Mouse (Mus musculus): Measurements from ENCODE around the gene Mx1. TPM values are rescaled to one million over a fixed set of nuclear protein-coding genes. Genes with fewer than 3 reads are reported as not detected.

Gene Mx1
- polyA plus RNA-seq (2015; fragmentation: Nextera tagmentation; extraction: Ambion mirVana), result 0.18 and 0.28 TPM in 2 replicates

- H3K4me3 ChIP-seq, result no peak within 1 kb of the TSS
- peaks cover 17% of the 10 kb centered on the region for H3K4me1 ChIP-seq
- 13% methylated on average over 4 of the region's 4 CpGs for WGBS
- no peak within 1 kb of the TSS for H3K9ac ChIP-seq
- H3K36me3 ChIP-seq, result no peaks in the 10 kb centered on the region
- no peaks in the 10 kb centered on the region for H3K9me3 ChIP-seq
- H3K4me2 ChIP-seq, result peak within 1 kb of the TSS; percentile 31
- H3K27me3 ChIP-seq, result no peaks in the 10 kb centered on the region
- H3K27ac ChIP-seq, result peak within 1 kb of the TSS; percentile 66
- peak; percentile 76 for ATAC-seq (ENCODE audit: insufficient number of reproducible peaks, insufficient read depth, low FRiP score, low TSS enrichment, low read depth)
Observed at GRCm38 (mm10) chr16:97462481-97463181, at the start of gene Mx1. Gene Mx1 (minus strand): TSS chr16:97462907.

- H3K9ac ChIP-seq, result no peak overlapping the region
- H3K4me2 ChIP-seq, result no peak overlapping the region
- no peaks in the 10 kb centered on the region for H3K27me3 ChIP-seq
- no peak; the same call in 1 of the 2 replicates for ATAC-seq (ENCODE audit: insufficient number of reproducible peaks, insufficient read depth, low FRiP score, low TSS enrichment, low read depth)
- WGBS, result 87% methylated on average over 12 of the region's 12 CpGs
- H3K27ac ChIP-seq, result no peak overlapping the region
- no peak overlapping the region for H3K4me3 ChIP-seq
- H3K4me1 ChIP-seq, result 0 out of 2 replicates have a peak, but pooled peaks cover 4% of the 10 kb centered on the region
- no peaks in the 10 kb centered on the region for H3K36me3 ChIP-seq
- no peaks in the 10 kb centered on the region for H3K9me3 ChIP-seq
Observed at GRCm38 (mm10) chr16:97512347-97512751, 49.6 kb upstream of the Mx1 start.

GRCm38 (mm10) chr16:97511495-97511894 is 48.8 kb upstream of the Mx1 start:
- Histone ChIP-seq H3K27ac (no peak overlapping the region), H3K36me3 (no peaks in the 10 kb centered on the region), H3K27me3 (no peaks in the 10 kb centered on the region), H3K4me3 (no peak overlapping the region), H3K4me1 (0 out of 2 replicates have a peak, but pooled peaks cover 4% of the 10 kb centered on the region), H3K9ac (no peak overlapping the region), H3K4me2 (no peak overlapping the region), H3K9me3 (no peaks in the 10 kb centered on the region)
- ATAC-seq (ENCODE audit: insufficient number of reproducible peaks, insufficient read depth, low FRiP score, low TSS enrichment, low read depth), result no peak

GRCm38 (mm10) chr16:97510849-97511248 is 48.1 kb upstream of the Mx1 start:
- Histone ChIP-seq H3K27ac (no peak overlapping the region), H3K9ac (no peak overlapping the region), H3K4me2 (no peak overlapping the region), H3K27me3 (no peaks in the 10 kb centered on the region), H3K36me3 (no peaks in the 10 kb centered on the region), H3K4me1 (0 out of 2 replicates have a peak, but pooled peaks cover 4% of the 10 kb centered on the region), H3K9me3 (no peaks in the 10 kb centered on the region), H3K4me3 (no peak overlapping the region)
- 35% methylated on average over 5 of the region's 5 CpGs for WGBS
- no peak for ATAC-seq (ENCODE audit: insufficient number of reproducible peaks, insufficient read depth, low FRiP score, low TSS enrichment, low read depth)

- H3K9ac ChIP-seq, result no peak overlapping the region
- no peak overlapping the region for H3K4me2 ChIP-seq
- 0 out of 2 replicates have a peak, but pooled peaks cover 4% of the 10 kb centered on the region for H3K4me1 ChIP-seq
- no peak overlapping the region for H3K27ac ChIP-seq
- no peaks in the 10 kb centered on the region for H3K27me3 ChIP-seq
- H3K4me3 ChIP-seq, result no peak overlapping the region
- no peaks in the 10 kb centered on the region for H3K36me3 ChIP-seq
- H3K9me3 ChIP-seq, result no peaks in the 10 kb centered on the region
- no peak for ATAC-seq (ENCODE audit: insufficient number of reproducible peaks, insufficient read depth, low FRiP score, low TSS enrichment, low read depth)
Observed at GRCm38 (mm10) chr16:97507783-97508182, 45.1 kb upstream of the Mx1 start.

DNA sequence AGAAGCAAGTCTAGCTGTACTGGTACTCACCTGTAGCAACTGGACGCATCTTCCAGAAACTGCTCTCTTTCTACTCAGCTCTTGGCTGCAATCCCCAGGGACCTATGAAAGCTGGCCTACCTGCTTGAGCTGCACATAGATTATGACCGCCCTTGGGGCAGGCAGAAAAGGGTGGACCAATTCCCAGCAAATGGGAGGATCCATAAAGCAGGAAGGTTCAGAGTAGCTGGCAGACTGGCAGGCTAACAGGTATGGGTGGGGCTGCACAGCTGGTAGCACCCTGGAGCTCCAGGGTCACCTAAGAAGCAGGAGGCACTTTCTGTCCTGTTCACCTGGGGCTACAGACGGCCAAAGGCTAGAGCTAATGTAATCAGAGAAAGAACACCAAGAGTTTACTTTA is 42.1 kb upstream of the Mx1 start:
- no peak overlapping the region for H3K4me3 ChIP-seq
- no peak for ATAC-seq (ENCODE audit: insufficient number of reproducible peaks, insufficient read depth, low FRiP score, low TSS enrichment, low read depth)
- H3K27ac ChIP-seq, result no peak overlapping the region
- H3K36me3 ChIP-seq, result no peaks in the 10 kb centered on the region
- 80% methylated on average over 3 of the region's 3 CpGs for WGBS
- no peaks in the 10 kb centered on the region for H3K9me3 ChIP-seq
- no peaks in the 10 kb centered on the region for H3K4me1 ChIP-seq
- H3K4me2 ChIP-seq, result no peak overlapping the region
- H3K27me3 ChIP-seq, result no peaks in the 10 kb centered on the region
- H3K9ac ChIP-seq, result no peak overlapping the region

DNA sequence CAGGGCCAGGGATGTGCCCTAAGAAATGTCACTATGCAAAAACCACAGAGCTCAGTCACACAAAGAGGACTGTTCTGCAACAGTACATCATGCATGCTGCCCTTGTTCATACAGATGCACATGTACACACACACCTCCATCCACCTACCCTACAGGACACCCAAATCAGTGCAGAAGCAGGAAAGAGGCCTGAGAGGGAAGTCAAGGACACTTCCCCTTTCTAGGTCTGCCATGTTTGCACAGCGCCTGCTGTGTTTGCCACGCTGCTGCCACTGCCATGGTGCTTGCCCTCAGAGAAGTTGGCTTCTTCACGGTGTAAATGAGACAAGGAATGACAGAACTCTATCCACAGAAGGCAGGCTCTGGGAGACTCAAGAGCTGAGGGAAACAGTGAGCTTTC is 41.1 kb upstream of the Mx1 start:
- ATAC-seq (ENCODE audit: insufficient number of reproducible peaks, insufficient read depth, low FRiP score, low TSS enrichment, low read depth), result no peak
- 88% methylated on average over 3 of the region's 3 CpGs for WGBS
- no peak overlapping the region for H3K9ac ChIP-seq
- H3K9me3 ChIP-seq, result no peaks in the 10 kb centered on the region
- no peak overlapping the region for H3K4me3 ChIP-seq
- H3K4me2 ChIP-seq, result no peak overlapping the region
- H3K4me1 ChIP-seq, result no peaks in the 10 kb centered on the region
- H3K27ac ChIP-seq, result no peak overlapping the region
- no peaks in the 10 kb centered on the region for H3K27me3 ChIP-seq
- no peaks in the 10 kb centered on the region for H3K36me3 ChIP-seq

DNA sequence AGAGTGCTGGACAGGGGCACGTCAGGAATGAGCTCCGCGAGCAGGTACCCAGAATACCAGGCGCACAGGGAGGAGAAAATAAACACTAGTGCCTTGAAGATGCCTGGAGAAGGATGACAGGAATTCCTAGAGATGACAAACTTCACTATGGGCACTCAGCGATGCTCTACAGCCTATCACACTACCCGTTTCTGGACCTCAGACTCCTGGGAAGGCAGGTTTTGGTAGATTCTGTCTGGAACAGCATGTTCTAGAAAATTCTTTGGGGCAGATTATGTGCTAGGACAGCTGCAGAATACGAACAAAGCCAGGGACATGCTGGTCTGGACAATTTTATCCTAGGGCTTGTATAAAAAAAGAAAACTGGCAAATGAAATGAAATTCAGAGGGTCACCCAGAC is 38.2 kb upstream of the Mx1 start:
- H3K4me2 ChIP-seq, result no peak overlapping the region
- no peaks in the 10 kb centered on the region for H3K9me3 ChIP-seq
- H3K4me1 ChIP-seq, result no peaks in the 10 kb centered on the region
- H3K27ac ChIP-seq, result no peak overlapping the region
- H3K27me3 ChIP-seq, result no peaks in the 10 kb centered on the region
- ATAC-seq (ENCODE audit: insufficient number of reproducible peaks, insufficient read depth, low FRiP score, low TSS enrichment, low read depth), result no peak
- no peak overlapping the region for H3K4me3 ChIP-seq
- no peaks in the 10 kb centered on the region for H3K36me3 ChIP-seq
- 91% methylated on average over 7 of the region's 7 CpGs for WGBS
- H3K9ac ChIP-seq, result no peak overlapping the region

DNA sequence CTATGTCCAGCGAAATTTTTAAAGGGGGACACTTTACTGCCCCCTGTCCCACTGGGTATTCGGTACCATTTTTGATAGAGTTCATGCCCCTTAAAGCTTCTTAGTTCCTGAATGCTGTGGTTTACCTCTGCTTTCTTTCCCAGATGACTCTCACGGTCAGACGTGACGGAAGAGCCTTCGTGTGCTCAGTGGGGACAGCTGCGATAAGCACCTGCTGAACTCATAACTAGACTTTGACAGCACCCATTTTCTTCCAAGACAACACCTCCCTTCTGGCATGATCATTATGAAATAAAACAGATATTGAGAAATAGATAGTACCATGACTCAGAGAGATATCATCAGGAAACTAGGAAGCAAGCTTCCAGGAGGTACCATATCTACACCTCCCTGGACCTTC is 36.7 kb upstream of the Mx1 start:
- Histone ChIP-seq H3K4me3 (no peak overlapping the region), H3K36me3 (no peaks in the 10 kb centered on the region), H3K4me2 (no peak overlapping the region), H3K27me3 (no peaks in the 10 kb centered on the region), H3K9me3 (no peaks in the 10 kb centered on the region), H3K9ac (no peak overlapping the region), H3K27ac (no peak overlapping the region), H3K4me1 (no peaks in the 10 kb centered on the region)
- WGBS, result 86% methylated on average over 7 of the region's 7 CpGs
- no peak for ATAC-seq (ENCODE audit: insufficient number of reproducible peaks, insufficient read depth, low FRiP score, low TSS enrichment, low read depth)

DNA sequence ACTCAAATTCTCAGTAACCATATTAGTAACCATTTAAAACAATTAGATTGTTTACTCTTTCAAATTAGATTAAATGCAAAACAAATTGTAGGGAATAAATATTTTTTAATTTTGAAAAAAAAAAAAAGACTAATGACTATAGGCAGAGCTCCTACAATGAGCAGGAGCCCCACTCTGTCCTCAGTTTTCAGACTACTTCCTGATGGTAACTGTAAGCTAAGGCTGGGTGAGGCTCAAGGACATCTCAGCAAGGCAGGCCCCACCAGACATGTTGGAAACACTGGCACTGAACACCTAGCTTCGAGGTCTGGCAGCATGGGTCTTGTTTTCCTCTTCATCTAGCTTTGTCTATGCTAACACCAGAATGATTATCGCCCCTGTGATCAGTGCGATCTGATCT is 35.4 kb upstream of the Mx1 start:
- Histone ChIP-seq H3K36me3 (no peaks in the 10 kb centered on the region), H3K4me1 (no peaks in the 10 kb centered on the region), H3K27me3 (no peaks in the 10 kb centered on the region), H3K4me3 (no peak overlapping the region), H3K9me3 (no peaks in the 10 kb centered on the region), H3K27ac (no peak overlapping the region), H3K4me2 (no peak overlapping the region), H3K9ac (no peak overlapping the region)
- 90% methylated on average over 3 of the region's 3 CpGs for WGBS
- no peak for ATAC-seq (ENCODE audit: insufficient number of reproducible peaks, insufficient read depth, low FRiP score, low TSS enrichment, low read depth)

DNA sequence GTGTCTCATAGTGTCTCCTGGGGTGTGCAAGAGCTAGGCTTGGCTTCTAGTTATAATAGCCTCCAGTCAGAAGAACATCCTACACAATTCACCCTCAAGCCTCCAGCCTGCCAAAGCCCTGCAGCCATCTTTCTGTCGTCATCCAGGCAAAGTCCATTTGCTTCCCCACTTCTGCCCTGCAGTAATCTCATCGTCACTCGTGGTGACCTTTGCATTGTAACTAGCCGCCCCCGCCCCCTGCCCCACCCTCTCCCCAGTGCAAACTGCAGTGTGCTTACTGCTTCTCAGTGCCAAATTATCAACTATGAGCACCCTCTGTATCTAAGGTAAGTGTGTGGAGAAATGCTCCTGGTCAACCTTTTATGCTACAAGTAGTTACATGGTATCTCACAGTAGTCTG is 35.0 kb upstream of the Mx1 start:
- Histone ChIP-seq H3K27me3 (no peaks in the 10 kb centered on the region), H3K36me3 (no peaks in the 10 kb centered on the region), H3K4me2 (no peak overlapping the region), H3K4me1 (no peaks in the 10 kb centered on the region), H3K4me3 (no peak overlapping the region), H3K27ac (no peak overlapping the region), H3K9ac (no peak overlapping the region), H3K9me3 (no peaks in the 10 kb centered on the region)
- WGBS, result 59% methylated on average over 5 of the region's 5 CpGs
- no peak for ATAC-seq (ENCODE audit: insufficient number of reproducible peaks, insufficient read depth, low FRiP score, low TSS enrichment, low read depth)

- H3K9me3 ChIP-seq, result no peaks in the 10 kb centered on the region
- no peak overlapping the region for H3K4me3 ChIP-seq
- no peaks in the 10 kb centered on the region for H3K4me1 ChIP-seq
- ATAC-seq (ENCODE audit: insufficient number of reproducible peaks, insufficient read depth, low FRiP score, low TSS enrichment, low read depth), result no peak
- no peaks in the 10 kb centered on the region for H3K36me3 ChIP-seq
- 50% methylated on average over 3 of the region's 3 CpGs for WGBS
- H3K27me3 ChIP-seq, result no peaks in the 10 kb centered on the region
- no peak overlapping the region for H3K27ac ChIP-seq
- no peak overlapping the region for H3K9ac ChIP-seq
- H3K4me2 ChIP-seq, result no peak overlapping the region
Observed at GRCm38 (mm10) chr16:97496026-97496425, 33.3 kb upstream of the Mx1 start.
